Mouse (Mus musculus): ENCODE data around the gene Bcas3. TPM values are rescaled to one million over a fixed set of nuclear protein-coding genes. Genes with fewer than 3 reads are reported as not detected.
"Not testable (repeated sequence)": the region's sequence is repeated elsewhere in the genome, so short reads cannot be mapped to it uniquely, and the experiment has no call there.

The Bcas3 gene
- total RNA-seq, 1 experiment from 2014 or later: 40.5 TPM

DNA sequence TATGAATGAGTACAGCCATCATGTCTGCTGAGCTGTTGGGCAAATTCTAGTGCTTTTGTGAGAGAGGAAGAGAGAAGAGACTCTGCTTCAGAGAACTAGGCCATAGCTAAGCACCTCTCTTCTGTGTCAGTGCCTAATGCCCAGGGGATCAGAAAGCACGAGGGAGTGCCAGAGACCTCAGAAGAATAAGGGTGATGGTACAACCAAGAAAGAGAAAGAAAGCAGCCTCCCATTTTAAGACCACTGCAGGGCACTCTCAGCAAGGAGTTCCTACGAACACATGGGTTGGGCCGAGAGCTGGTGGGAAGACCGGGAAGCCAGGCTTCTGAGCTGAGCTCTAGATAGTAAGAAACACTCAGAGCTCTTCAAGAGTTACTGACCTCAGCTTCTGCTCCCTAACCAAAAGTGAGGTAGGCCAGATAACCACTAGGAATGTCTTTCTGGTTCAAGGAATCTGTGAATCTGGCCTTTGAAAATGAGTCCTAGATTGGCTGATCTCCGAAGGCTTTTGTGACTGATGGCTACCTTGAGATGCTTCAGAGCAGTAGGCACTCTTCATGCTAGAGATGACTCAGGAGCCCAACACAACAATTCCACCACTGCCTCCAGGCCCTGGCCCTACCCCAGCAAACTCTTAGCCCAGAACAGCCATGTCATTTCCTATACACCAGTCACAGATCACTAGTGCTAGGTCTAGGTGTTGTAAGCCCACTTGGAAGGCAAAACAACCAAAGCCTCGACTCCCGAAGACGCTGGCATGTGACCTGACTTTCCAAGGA is 359.2 kb downstream of the Bcas3 start:
- peak; percentile 38 for DNase-seq

DNA sequence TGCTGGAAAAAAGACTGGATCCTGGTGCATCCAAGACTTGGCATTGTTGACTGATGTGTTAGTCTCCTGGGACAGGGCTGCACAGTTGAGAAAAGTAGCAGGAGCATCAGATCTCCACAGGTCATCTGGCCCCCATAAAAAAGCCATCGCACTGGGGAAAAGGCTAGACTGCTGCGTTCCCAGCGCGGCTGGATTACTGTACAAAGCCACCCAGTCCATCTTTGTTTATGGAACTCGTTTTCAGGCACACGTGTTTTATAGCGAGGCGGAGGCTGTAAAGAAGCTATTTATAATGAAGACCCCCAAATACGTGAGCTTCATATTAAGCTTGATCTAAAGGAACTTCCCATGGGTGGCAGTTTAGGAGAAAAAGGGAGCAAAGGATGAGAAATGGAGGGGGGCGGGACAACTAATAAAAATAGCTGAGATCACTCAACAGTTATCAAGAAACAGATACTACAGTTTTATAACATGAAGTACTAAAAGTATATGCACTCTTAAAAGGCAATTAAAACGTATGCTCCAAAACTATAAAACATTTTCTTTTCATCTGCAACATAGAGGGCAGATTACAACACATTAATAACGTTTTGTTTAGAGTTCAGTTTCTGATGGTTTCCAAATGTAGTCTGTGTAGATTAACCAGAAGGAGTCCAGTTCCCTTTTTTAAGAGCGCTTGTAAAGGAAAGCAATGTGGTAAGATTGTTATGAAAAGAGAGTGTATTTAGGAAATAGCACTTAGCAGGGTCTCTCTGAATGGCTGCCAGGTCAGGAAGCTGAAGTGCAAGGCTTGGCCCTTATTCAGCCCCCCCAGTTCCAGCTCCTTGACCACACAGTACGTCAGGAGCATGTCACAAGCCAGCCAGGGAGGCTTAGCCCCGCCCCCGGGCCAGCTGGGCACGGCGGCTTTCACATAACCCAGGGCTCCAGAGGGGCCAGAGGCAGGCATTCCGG is 360.2 kb downstream of the Bcas3 start:
- peak; percentile 87 for DNase-seq

DNA sequence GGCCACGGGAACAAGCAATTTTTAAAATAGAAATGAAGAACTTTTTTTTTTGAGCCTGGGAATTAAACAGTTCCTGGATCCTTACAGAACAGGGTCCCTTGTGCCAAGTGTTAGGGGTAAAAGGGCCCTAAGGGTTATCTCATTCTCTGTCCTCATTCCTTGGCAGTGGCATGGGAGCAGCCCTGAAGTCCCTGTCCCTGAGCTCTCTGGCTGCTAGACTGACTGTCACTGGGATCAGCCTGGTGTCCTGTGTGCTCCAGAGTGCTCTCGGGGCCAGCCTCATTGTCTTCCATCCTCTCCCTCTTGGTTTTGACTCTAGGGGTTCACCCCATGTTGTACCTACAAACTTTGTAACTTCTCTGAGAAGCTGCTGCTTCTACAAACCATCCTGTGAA is 360.8 kb downstream of the Bcas3 start:
- DNase-seq: no peak

GRCm38 (mm10) chr11:85714312-85714931 is 361.5 kb downstream of the Bcas3 start:
- peak; percentile 69 for DNase-seq

DNA sequence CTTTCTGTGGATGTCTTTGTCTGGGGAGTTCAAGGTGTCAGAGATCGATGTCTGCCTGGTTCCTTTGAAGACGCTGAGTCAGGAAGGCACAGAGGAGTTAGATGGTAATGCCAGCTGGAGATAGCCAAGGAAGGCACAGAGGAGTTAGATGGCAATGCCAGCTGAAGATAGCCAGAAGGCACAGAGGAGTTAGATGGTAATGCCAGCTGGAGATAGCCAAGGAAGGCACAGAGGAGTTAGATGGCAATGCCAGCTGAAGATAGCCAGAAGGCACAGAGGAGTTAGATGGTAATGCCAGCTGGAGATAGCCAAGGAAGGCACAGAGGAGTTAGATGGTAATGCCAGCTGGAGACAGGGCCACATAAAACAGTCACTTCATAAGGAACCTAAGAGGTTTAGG is 363.8 kb downstream of the Bcas3 start:
- not testable (repeated sequence) for DNase-seq

- DNase-seq: no peak
Observed at GRCm38 (mm10) chr11:85719091-85719490, 366.1 kb downstream of the Bcas3 start.

- no peak for DNase-seq
Observed at GRCm38 (mm10) chr11:85719766-85720165, 366.8 kb downstream of the Bcas3 start.

- DNase-seq: no peak
Observed at GRCm38 (mm10) chr11:85720269-85720773, 367.4 kb downstream of the Bcas3 start.

- DNase-seq: no peak
Observed at GRCm38 (mm10) chr11:85721986-85722385, 369.0 kb downstream of the Bcas3 start.

- DNase-seq: no peak
Observed at GRCm38 (mm10) chr11:85724159-85724558, 371.2 kb downstream of the Bcas3 start.

GRCm38 (mm10) chr11:85729725-85730124 is 376.8 kb downstream of the Bcas3 start:
- DNase-seq: no peak

DNA sequence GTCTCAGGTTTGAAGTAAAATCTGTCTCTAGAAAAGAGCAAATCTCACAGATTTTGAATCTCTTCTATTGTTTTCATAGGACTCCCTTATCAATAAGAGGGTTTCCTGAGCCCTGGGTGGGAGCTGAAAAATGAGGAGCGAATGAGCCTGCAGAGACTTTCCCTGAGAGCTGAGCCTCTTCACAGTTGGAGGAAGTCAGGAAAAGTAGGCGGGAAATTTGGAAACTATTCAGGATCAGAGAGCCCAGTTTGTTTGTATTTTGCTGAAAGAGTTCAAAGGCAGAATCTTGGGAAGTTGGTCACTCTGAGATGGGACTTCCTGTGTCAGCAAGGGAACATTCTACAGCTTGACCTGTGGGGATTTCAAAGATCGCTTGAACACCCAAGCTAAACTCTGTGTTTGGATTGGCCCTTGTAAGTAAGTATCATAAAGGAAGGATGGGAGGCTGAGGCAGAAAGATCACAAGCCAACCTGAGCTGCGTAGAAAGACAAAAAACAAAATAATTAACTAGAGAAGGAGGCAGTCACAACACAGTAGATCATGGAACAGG is 379.6 kb downstream of the Bcas3 start:
- no peak for DNase-seq

DNA sequence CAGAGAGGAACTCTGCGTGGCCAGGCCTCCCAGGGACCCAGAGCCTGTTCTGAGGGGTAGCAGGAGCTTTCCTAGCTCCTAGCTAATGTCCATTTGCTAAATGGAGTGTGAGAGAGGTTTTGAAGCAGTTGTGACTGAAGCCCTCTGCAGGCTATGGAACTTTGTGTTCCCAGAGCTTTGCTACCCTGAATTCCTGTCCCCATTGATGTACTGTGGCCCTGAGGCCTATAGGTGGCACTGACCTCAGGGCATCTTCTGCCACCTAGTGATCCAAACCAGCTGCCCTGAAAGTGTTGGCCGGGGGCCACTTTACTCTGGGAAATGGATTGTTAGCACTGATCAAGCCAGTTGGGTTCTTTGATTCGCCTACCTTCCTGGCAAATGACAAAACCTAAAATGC is 380.6 kb downstream of the Bcas3 start:
- DNase-seq: peak; percentile 56

DNA sequence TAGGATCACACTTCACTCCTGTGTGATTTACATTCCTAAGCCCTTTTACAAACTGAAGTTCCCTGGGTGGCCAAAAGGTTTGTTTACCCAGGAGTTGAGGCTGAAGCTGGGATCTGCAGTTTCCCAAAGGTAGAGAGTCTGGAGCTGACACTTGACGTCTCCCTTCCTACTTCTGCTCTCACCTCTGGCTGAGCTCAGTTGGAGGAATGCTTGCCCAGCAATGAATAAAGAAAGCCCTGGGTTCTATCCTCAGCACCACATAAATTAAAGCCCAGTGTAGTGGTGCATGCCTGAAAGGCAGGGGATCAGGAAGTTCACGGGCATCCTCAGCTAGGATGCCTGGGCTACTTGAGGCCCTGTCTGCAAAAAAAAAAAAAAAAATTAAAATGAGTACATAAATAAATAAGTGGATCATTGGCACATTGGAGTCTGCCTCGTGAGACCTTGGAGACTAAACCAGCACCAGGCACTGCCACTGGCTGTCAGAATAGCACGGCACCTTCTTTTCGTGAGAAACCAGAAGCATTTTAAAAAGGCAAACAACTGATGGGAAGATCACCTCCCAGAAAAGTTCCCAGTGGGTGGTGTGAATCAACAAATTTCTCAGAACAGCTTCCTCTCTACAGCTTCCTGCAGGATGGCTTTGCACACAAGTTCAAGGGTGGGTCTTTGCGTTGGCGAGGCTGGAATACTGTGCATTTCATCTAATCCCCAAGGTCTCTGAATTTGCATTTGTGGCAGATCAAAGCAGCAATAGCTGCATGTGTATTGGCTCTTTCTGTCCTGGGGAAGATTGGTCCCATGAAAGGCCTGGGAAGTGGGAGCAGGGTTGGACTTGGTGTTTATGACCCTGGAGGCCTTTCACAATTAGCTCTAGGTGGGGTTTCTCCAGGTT is 381.6 kb downstream of the Bcas3 start:
- DNase-seq: no peak

DNA sequence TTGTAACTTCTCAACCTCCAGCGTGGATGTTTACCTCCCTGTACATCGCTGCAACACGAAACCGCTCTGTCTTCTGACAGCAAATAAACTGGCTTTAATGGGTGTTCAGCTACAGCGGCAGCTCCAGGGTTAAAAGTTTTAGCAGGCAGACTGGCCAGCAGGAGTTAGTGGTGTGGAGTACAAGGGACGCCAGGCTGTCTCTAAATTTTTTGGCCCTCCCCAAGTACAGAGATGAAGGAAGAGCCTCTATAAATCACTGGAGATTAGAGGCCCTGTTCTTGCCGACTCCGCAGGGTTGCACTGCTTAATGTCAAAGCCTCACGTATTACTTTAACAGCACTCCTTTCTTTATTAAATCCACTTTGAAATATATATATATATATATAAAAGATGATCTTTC is 384.3 kb downstream of the Bcas3 start:
- no peak for DNase-seq

GRCm38 (mm10) chr11:85737893-85738292 is 384.9 kb downstream of the Bcas3 start:
- DNase-seq: no peak

DNA sequence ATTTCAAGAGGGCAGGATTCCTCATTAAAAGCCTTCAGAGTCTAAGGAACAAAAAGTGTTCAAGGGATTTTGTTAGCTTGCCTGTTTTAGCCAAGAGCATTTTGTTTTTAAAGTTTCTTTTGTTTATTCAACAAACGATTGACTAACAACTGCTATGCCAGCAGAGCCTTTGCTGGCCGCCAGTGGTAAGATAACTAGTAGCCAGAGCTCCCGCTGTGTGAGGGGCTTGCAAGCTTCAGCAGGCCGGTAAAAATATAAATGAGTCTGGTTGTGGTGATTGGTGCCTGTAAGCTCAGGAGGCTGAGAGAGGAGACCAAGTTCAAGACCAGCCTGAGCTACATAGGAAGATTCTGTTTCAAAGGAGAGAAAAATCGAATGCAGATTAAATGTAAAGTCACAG is 385.6 kb downstream of the Bcas3 start:
- no peak for DNase-seq

GRCm38 (mm10) chr11:85739266-85739977 is 386.5 kb downstream of the Bcas3 start:
- DNase-seq: no peak

DNA sequence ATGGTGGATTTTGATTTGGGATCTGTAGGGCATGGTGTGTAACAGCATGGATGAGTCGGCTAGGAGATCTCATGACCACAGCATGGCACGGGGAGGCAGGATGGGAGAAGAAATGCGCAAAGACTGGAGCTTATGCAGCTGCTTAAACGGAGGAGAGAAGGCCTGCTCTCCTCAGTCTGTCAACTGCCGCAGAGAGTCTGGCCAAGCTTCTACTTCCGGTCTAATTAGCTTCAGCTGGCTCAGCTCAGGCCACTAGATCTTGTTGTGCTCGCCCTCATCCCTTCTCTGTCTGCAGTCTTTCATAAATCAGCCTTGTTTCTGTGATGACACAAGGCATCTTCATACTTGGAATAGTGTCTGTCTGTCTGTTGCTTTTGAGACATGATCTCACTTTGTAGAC is 393.4 kb downstream of the Bcas3 start:
- no peak for DNase-seq

- no peak for DNase-seq
Observed at GRCm38 (mm10) chr11:85748891-85749290, 395.9 kb downstream of the Bcas3 start.

DNA sequence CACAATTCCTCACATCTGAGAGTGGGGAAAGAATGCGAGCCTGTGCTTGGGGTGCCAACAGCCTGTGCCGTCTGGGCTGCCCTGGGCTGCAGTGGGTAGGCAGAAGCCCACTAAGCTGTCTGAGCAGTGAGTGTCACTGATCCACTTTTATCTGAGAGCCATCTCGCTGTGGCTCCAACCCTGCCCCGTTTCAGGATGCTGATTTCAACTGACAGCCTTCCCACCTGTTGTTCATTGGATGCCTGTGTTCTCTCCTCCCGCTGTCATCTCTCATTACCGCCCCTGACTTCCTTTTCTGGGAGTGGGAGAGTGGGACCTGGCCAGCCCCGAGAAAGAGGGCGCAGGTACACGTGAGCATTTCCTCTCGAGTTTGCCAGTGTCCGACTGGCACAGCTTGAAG is 398.2 kb downstream of the Bcas3 start:
- no peak for DNase-seq

All from adrenal gland, postnatal 14 days (tissue).